Mouse (Mus musculus): ENCODE results near the gene Rhbdl1.
"Not testable (repeated sequence)": the region's sequence is repeated elsewhere in the genome, so short reads cannot be mapped to it uniquely, and the experiment has no call there.

Gene Rhbdl1

GRCm38 (mm10) chr17:25825984-25826570, 11.0 kb downstream of the Rhbdl1 start:
- in situ Hi-C loops (cut with MseI, MboI), result no loop called here

GRCm38 (mm10) chr17:25825311-25825710, 11.8 kb downstream of the Rhbdl1 start:
- in situ Hi-C loops (cut with MseI, MboI), result no loop called here

GRCm38 (mm10) chr17:25824362-25825142, 12.5 kb downstream of the Rhbdl1 start:
- in situ Hi-C loops (cut with MseI, MboI), result no loop called here

GRCm38 (mm10) chr17:25823452-25823851, 13.6 kb downstream of the Rhbdl1 start, which contains the start of gene Wdr24:
Wdr24 (plus strand) TSS chr17:25823627.
- in situ Hi-C loops (cut with MseI, MboI), result no loop called here

GRCm38 (mm10) chr17:25818851-25819780, 18.0 kb downstream of the Rhbdl1 start:
- in situ Hi-C loops (cut with MseI, MboI), result no loop called here

- in situ Hi-C loops (cut with MseI, MboI), result no loop called here
Measured at GRCm38 (mm10) chr17:25817662-25818061, 19.4 kb downstream of the Rhbdl1 start.

GRCm38 (mm10) chr17:25813471-25813870, 23.6 kb downstream of the Rhbdl1 start:
- in situ Hi-C loops (cut with MseI, MboI), result no loop called here

- in situ Hi-C loops (cut with MseI, MboI), result no loop called here
Measured at GRCm38 (mm10) chr17:25810890-25811289, 26.2 kb downstream of the Rhbdl1 start.

GRCm38 (mm10) chr17:25809606-25810340, 27.3 kb downstream of the Rhbdl1 start:
- in situ Hi-C loops (cut with MseI, MboI), result no loop called here

GRCm38 (mm10) chr17:25808789-25809605, 28.1 kb downstream of the Rhbdl1 start, which contains the start of gene Fbxl16:
Fbxl16 (plus strand) TSS chr17:25809085.
- in situ Hi-C loops (cut with MseI, MboI), result no loop called here

GRCm38 (mm10) chr17:25808028-25808427, 29.1 kb downstream of the Rhbdl1 start:
- in situ Hi-C loops (cut with MseI, MboI), result no loop called here

GRCm38 (mm10) chr17:25807452-25807851, 29.6 kb downstream of the Rhbdl1 start:
- in situ Hi-C loops (cut with MseI, MboI), result not testable (repeated sequence)

- in situ Hi-C loops (cut with MseI, MboI), result no loop called here
Measured at GRCm38 (mm10) chr17:25806507-25806906, 30.6 kb downstream of the Rhbdl1 start.

GRCm38 (mm10) chr17:25802825-25803517, 34.1 kb downstream of the Rhbdl1 start:
- in situ Hi-C loops (cut with MseI, MboI), result loop anchor here in 1 of 2 experiments (5.0 kb wide), 2 partner anchors 36 to 71 kb away; no protein-coding TSS in a partner anchor

- in situ Hi-C loops (cut with MseI, MboI), result loop anchor here in 1 of 2 experiments (5.0 kb wide), 2 partner anchors 34 to 69 kb away; no protein-coding TSS in a partner anchor
Measured at GRCm38 (mm10) chr17:25801029-25801428, 36.1 kb downstream of the Rhbdl1 start.

- in situ Hi-C loops (cut with MseI, MboI), result no loop called here
Measured at GRCm38 (mm10) chr17:25796951-25797369, 40.1 kb downstream of the Rhbdl1 start, which contains the start of gene Metrn. Metrn (minus strand) TSS chr17:25797136.

GRCm38 (mm10) chr17:25796211-25796771, 40.8 kb downstream of the Rhbdl1 start:
- in situ Hi-C loops (cut with MseI, MboI), result no loop called here

GRCm38 (mm10) chr17:25795609-25796092, 41.4 kb downstream of the Rhbdl1 start, which contains the start of gene AC134908.4:
AC134908.4 (minus strand) TSS chr17:25795659.
- in situ Hi-C loops (cut with MseI, MboI), result no loop called here

GRCm38 (mm10) chr17:25794998-25795397, 42.1 kb downstream of the Rhbdl1 start:
- in situ Hi-C loops (cut with MseI, MboI), result no loop called here
